ENCODE assay signal across 13 mouse cellular contexts in genomic region chr7:98157636-98158332, GRCm38 (mm10). TPM values are rescaled to one million over a fixed set of nuclear protein-coding genes. Genes with fewer than 3 reads are reported as not detected.
DNase-seq lines count a peak whose midpoint lies in the region; ATAC-seq lines count a peak whose summit lies in the region.
"Had no signal": no experiment of that assay in that cellular context is flagged by ENCODE, and none has a peak within 500 bp of the region (broad histone marks: within the 10 kb centered on the region; RNA-seq: fewer than 3 reads in every experiment).

No protein-coding gene starts in this region.

- intact Hi-C loops in heart, postnatal 36 days (cut with DNase I) = loop anchor here (5.0 kb wide), 1 partner anchor 275 kb away; no protein-coding TSS in a partner anchor

- H3K4me3 ChIP-seq in heart, embryonic 15.5 days = no peak overlapping the region
- peak overlapping the region; percentile 89 for H3K4me3 ChIP-seq in megakaryocyte, embryonic 14.5 days (replicated peaks)
- no peak overlapping the region for H3K4me3 ChIP-seq in stomach, embryonic 15.5 days (replicated peaks)
- H3K4me3 ChIP-seq: gastrocnemius, adult 2 months had no signal

- H3K27ac ChIP-seq in heart, embryonic 15.5 days = peak overlapping the region; percentile 30; the same call in 1 of the 2 replicates
- H3K27ac ChIP-seq in stomach, embryonic 15.5 days = peak overlapping the region; percentile 81
- H3K27ac ChIP-seq: gastrocnemius, adult 2 months had no signal

- WGBS in heart, embryonic 15.5 days = 45% methylated on average over 5 of the region's 5 CpGs
- 56% methylated on average over 5 of the region's 5 CpGs for whole genome bisulfite sequencing in stomach, embryonic 15.5 days

- no peak overlapping the region for H3K4me2 ChIP-seq in heart, embryonic 15.5 days
- peak overlapping the region; percentile 26; the same call in 1 of the 2 replicates for H3K4me2 ChIP-seq in stomach, embryonic 15.5 days

- no peaks in the 10 kb centered on the region for H3K9me3 ChIP-seq in heart, embryonic 15.5 days (replicated peaks)
- no peaks in the 10 kb centered on the region for H3K9me3 ChIP-seq in megakaryocyte, embryonic 14.5 days
- no peaks in the 10 kb centered on the region for H3K9me3 ChIP-seq in stomach, embryonic 15.5 days

- H3K9ac ChIP-seq in heart, embryonic 15.5 days = no peak overlapping the region
- H3K9ac ChIP-seq in stomach, embryonic 15.5 days = no peak overlapping the region

- no peaks in the 10 kb centered on the region for H3K27me3 ChIP-seq in heart, embryonic 15.5 days
- no peaks in the 10 kb centered on the region for H3K27me3 ChIP-seq in megakaryocyte, embryonic 14.5 days (replicated peaks)
- no peaks in the 10 kb centered on the region for H3K27me3 ChIP-seq in stomach, embryonic 15.5 days (replicated peaks)

- DNase-seq in heart, postnatal 36 days = no peak
- DNase-seq in c-Kit-positive CD71-positive TER-119-positive erythroid progenitor cells, embryonic 14.5 days (ENCODE audit: low spot score) = peak; percentile 64
- no peak for DNase-seq in thymus, postnatal 14 days
- DNase-seq: cerebellum, postnatal 36 days; gastrocnemius, adult 2 months; thymus, adult 2 months had no signal

- no peaks in the 10 kb centered on the region for H3K36me3 ChIP-seq in heart, embryonic 15.5 days
- peaks cover 60% of the 10 kb centered on the region for H3K36me3 ChIP-seq in megakaryocyte, embryonic 14.5 days (replicated peaks; ENCODE audit: low read length)
- no peaks in the 10 kb centered on the region for H3K36me3 ChIP-seq in stomach, embryonic 15.5 days

- no peak for ATAC-seq in heart, embryonic 15.5 days (replicated peaks; ENCODE audit: insufficient number of reproducible peaks, insufficient read depth, low FRiP score, low read depth)
- no peak for ATAC-seq in megakaryocyte, adult 5-6 weeks (ENCODE audit: poor library complexity, severe bottlenecking)
- 0 out of 2 replicates have a peak, but pooled peaks have one; percentile 1 for ATAC-seq in stomach, embryonic 15.5 days (ENCODE audit: insufficient read depth, low FRiP score, low read depth)
- ATAC-seq in CD4-positive, CD25-positive, alpha-beta regulatory T cell, adult 4 months = no peak
- ATAC-seq: activated CD4-positive, CD25-positive, alpha-beta regulatory T cell, adult 4 months had no signal

- peaks cover 40% of the 10 kb centered on the region for H3K4me1 ChIP-seq in heart, embryonic 15.5 days (replicated peaks)
- H3K4me1 ChIP-seq in megakaryocyte, embryonic 14.5 days = peaks cover 98% of the 10 kb centered on the region
- peaks cover 48% of the 10 kb centered on the region for H3K4me1 ChIP-seq in stomach, embryonic 15.5 days

RNA-seq across cellular contexts. Expression of gene Omp, which starts 12.5 kb away (rescaled TPM):
- polyA plus RNA-seq in heart, embryonic 15.5 days (2015; fragmentation: Nextera tagmentation; extraction: Ambion mirVana) = 0.08 and 0.27 TPM in 2 replicates
- under 1 TPM in 1 of 2 experiments, not detected in 1; 0.11 TPM for total RNA-seq in heart, postnatal 36 days (2021)
- polyA plus RNA-seq in megakaryocyte, embryonic 14.5 days (2012; ENCODE audit: insufficient read depth, low replicate concordance) = 0.29 TPM in 1 of 2 replicates, not detected in the other
- not detected in 2 replicates for total RNA-seq in megakaryocyte, adult 5-6 weeks (2015)
- not detected in 2 replicates for total RNA-seq in megakaryocyte, adult 5-6 weeks (2017)
- polyA plus RNA-seq in stomach, embryonic 15.5 days (2015; fragmentation: Nextera tagmentation; extraction: Ambion mirVana) = 0.68 and 0.70 TPM in 2 replicates
- polyA plus RNA-seq in CD4-positive, CD25-positive, alpha-beta regulatory T cell, adult 4 months (2017; shearing (Covaris generic)) = not detected
- polyA plus RNA-seq: activated CD4-positive, CD25-positive, alpha-beta regulatory T cell, adult 4 months had no signal

RNA-seq across cellular contexts. Expression of gene Capn5, which starts 20.3 kb away (rescaled TPM):
- polyA plus RNA-seq in heart, embryonic 15.5 days (2015; fragmentation: Nextera tagmentation; extraction: Ambion mirVana) = 2.7 and 9.1 TPM in 2 replicates
- 1 to 10 TPM; 2.4 to 2.6 TPM for total RNA-seq in heart, postnatal 36 days (2021)
- 38.7 and 73.9 TPM in 2 replicates for polyA plus RNA-seq in megakaryocyte, embryonic 14.5 days (2012; ENCODE audit: insufficient read depth, low replicate concordance)
- 1.1 TPM in 2 replicates for total RNA-seq in megakaryocyte, adult 5-6 weeks (2015)
- 0.73 and 0.89 TPM in 2 replicates for total RNA-seq in megakaryocyte, adult 5-6 weeks (2017)
- 13.8 and 14.9 TPM in 2 replicates for polyA plus RNA-seq in stomach, embryonic 15.5 days (2015; fragmentation: Nextera tagmentation; extraction: Ambion mirVana)
- 1 to 10 TPM in 1 of 2 experiments, under 1 TPM in 1; 0.90 to 1.5 TPM for polyA plus RNA-seq in CD4-positive, CD25-positive, alpha-beta regulatory T cell, adult 4 months (2017; shearing (Covaris generic))

RNA-seq across cellular contexts. Expression of gene Myo7a, which starts 38.5 kb away (rescaled TPM):
- polyA plus RNA-seq in heart, embryonic 15.5 days (2015; fragmentation: Nextera tagmentation; extraction: Ambion mirVana) = 5.1 and 7.5 TPM in 2 replicates
- 1 to 10 TPM; 5.3 to 5.8 TPM for total RNA-seq in heart, postnatal 36 days (2021)
- polyA plus RNA-seq in megakaryocyte, embryonic 14.5 days (2012; ENCODE audit: insufficient read depth, low replicate concordance) = 37.5 and 149 TPM in 2 replicates
- total RNA-seq in megakaryocyte, adult 5-6 weeks (2015) = 7.3 and 8.4 TPM in 2 replicates
- total RNA-seq in megakaryocyte, adult 5-6 weeks (2017) = 12.7 and 13.9 TPM in 2 replicates
- polyA plus RNA-seq in stomach, embryonic 15.5 days (2015; fragmentation: Nextera tagmentation; extraction: Ambion mirVana) = 9.3 and 11.4 TPM in 2 replicates
- polyA plus RNA-seq in CD4-positive, CD25-positive, alpha-beta regulatory T cell, adult 4 months (2017; shearing (Covaris generic)) = 1 to 10 TPM; 1.0 to 3.1 TPM

RNA-seq across cellular contexts. Expression of gene B3gnt6, which starts 41.5 kb away (rescaled TPM):
- polyA plus RNA-seq in heart, embryonic 15.5 days (2015; fragmentation: Nextera tagmentation; extraction: Ambion mirVana) = 0.19 TPM in 1 of 2 replicates, not detected in the other
- total RNA-seq in heart, postnatal 36 days (2021) = not detected
- polyA plus RNA-seq in megakaryocyte, embryonic 14.5 days (2012; ENCODE audit: insufficient read depth, low replicate concordance) = not detected in 2 replicates
- 0.11 and 0.38 TPM in 2 replicates for total RNA-seq in megakaryocyte, adult 5-6 weeks (2015)
- total RNA-seq in megakaryocyte, adult 5-6 weeks (2017) = 0.28 and 0.59 TPM in 2 replicates
- polyA plus RNA-seq in stomach, embryonic 15.5 days (2015; fragmentation: Nextera tagmentation; extraction: Ambion mirVana) = 0.05 TPM in 2 replicates
- polyA plus RNA-seq in CD4-positive, CD25-positive, alpha-beta regulatory T cell, adult 4 months (2017; shearing (Covaris generic)) = not detected
- total RNA-seq: gastrocnemius, adult 2 months had no signal
- polyA plus RNA-seq: activated CD4-positive, CD25-positive, alpha-beta regulatory T cell, adult 4 months; heart, postnatal 0 days had no signal
